Mouse (Mus musculus) limb, embryonic 15.5 days (tissue): ENCODE results near the gene March5. TPM values are rescaled to one million over a fixed set of nuclear protein-coding genes. Genes with fewer than 3 reads are reported as not detected.

Experiments used
- ATAC-seq: fragments of 200-750 bp; cut with Nextera tagmentation; 2 replicates; pipeline ENCODE4 v1.8.0; 2017; ENCODE audit warnings: low read depth, moderate TSS enrichment; ENCODE audit not compliant: insufficient number of reproducible peaks, low FRiP score, low TSS enrichment
- H3K27ac ChIP-seq: fragments of 300-500 bp; sonication (generic); 2 replicates; pipeline ENCODE4 v1.5.1; 2015; ENCODE audit warnings: moderate library complexity, mild to moderate bottlenecking, inconsistent platforms
- H3K27me3 ChIP-seq: fragments of 300-500 bp; sonication (generic); 2 replicates; pipeline ENCODE4 v1.6.1; 2015; ENCODE audit warnings: inconsistent platforms
- H3K36me3 ChIP-seq: fragments of 300-500 bp; sonication (generic); 2 replicates; pipeline ENCODE4 v1.6.1; 2015; ENCODE audit warnings: inconsistent platforms
- H3K4me1 ChIP-seq: fragments of 300-500 bp; sonication (generic); 2 replicates; pipeline ENCODE4 v1.6.1; 2015; ENCODE audit warnings: inconsistent platforms
- H3K4me2 ChIP-seq: fragments of 300-500 bp; sonication (generic); 2 replicates; pipeline ENCODE4 v1.6.1; 2015; ENCODE audit warnings: mild to moderate bottlenecking, inconsistent platforms
- H3K4me3 ChIP-seq: fragments of 300-500 bp; sonication (generic); 2 replicates; pipeline ENCODE4 v1.5.1; 2015; ENCODE audit warnings: mild to moderate bottlenecking, inconsistent platforms
- H3K9ac ChIP-seq: fragments of 300-500 bp; sonication (generic); 2 replicates; pipeline ENCODE4 v1.6.1; 2015; ENCODE audit warnings: inconsistent platforms
- H3K9me3 ChIP-seq: fragments of 300-500 bp; sonication (generic); 2 replicates; pipeline ENCODE4 v1.6.1; 2016; ENCODE audit warnings: inconsistent platforms
- WGBS: fragments of 180-500 bp; shearing (Covaris S2); methylation state at CpG from one replicate; pipeline ENCODE4 v1.1.7; 2015; 5-methylcytosine and 5-hydroxymethylcytosine counted together
- polyA plus RNA-seq: library from polyadenylated mRNA; unstranded; fragments of >200 nt; fragmentation: Nextera tagmentation; extraction: Ambion mirVana; gene quantifications from 2 replicates; pipeline ENCODE4 v1.2.1, GENCODE M21; 2015

March5 gene
- polyA plus RNA-seq, 1 experiment from 2014 or later: 80.5 TPM

GRCm38 (mm10) chr19:37246859-37247258 lies 39.5 kb downstream of the March5 start:
- Histone ChIP-seq H3K27ac (no peak overlapping the region), H3K9ac (no peak overlapping the region), H3K4me3 (no peak overlapping the region), H3K4me2 (no peak overlapping the region), H3K4me1 (no peaks in the 10 kb centered on the region), H3K36me3 (no peaks in the 10 kb centered on the region), H3K27me3 (no peaks in the 10 kb centered on the region), H3K9me3 (no peaks in the 10 kb centered on the region)
- no peak for ATAC-seq
- WGBS: 28% methylated on average over 3 of the region's 3 CpGs

GRCm38 (mm10) chr19:37248199-37248598 lies 40.9 kb downstream of the March5 start:
- Histone ChIP-seq H3K4me1 (no peaks in the 10 kb centered on the region), H3K27me3 (no peaks in the 10 kb centered on the region), H3K4me2 (no peak overlapping the region), H3K27ac (no peak overlapping the region), H3K36me3 (no peaks in the 10 kb centered on the region), H3K4me3 (no peak overlapping the region), H3K9me3 (no peaks in the 10 kb centered on the region), H3K9ac (no peak overlapping the region)
- no peak for ATAC-seq
- WGBS: 71% methylated on average over 3 of the region's 3 CpGs

- Histone ChIP-seq H3K4me1 (no peaks in the 10 kb centered on the region), H3K9ac (no peak overlapping the region), H3K27ac (no peak overlapping the region), H3K4me3 (no peak overlapping the region), H3K9me3 (no peaks in the 10 kb centered on the region), H3K4me2 (no peak overlapping the region), H3K36me3 (no peaks in the 10 kb centered on the region), H3K27me3 (no peaks in the 10 kb centered on the region)
- 64% methylated on average over 6 of the region's 6 CpGs for WGBS
- no peak for ATAC-seq
Measured at GRCm38 (mm10) chr19:37252104-37252503, 44.8 kb downstream of the March5 start.

- no peak for ATAC-seq
- H3K4me3 ChIP-seq: no peak overlapping the region
- WGBS: 89% methylated on average over 9 of the region's 9 CpGs
Measured at GRCm38 (mm10) chr19:37255321-37255720, 48.0 kb downstream of the March5 start.

GRCm38 (mm10) chr19:37262389-37262788 lies 55.0 kb downstream of the March5 start:
- no peak overlapping the region for H3K9ac ChIP-seq
- H3K4me1 ChIP-seq: no peaks in the 10 kb centered on the region
- no peaks in the 10 kb centered on the region for H3K9me3 ChIP-seq
- no peaks in the 10 kb centered on the region for H3K27me3 ChIP-seq
- H3K4me3 ChIP-seq: no peak overlapping the region
- no peaks in the 10 kb centered on the region for H3K36me3 ChIP-seq
- ATAC-seq: no peak
- H3K4me2 ChIP-seq: no peak overlapping the region
- H3K27ac ChIP-seq: no peak overlapping the region
- WGBS: 64% methylated on average over 4 of the region's 4 CpGs

More at GRCm38 (mm10) chr19:37255321-37255720, 48.0 kb downstream of the March5 start:
- Histone ChIP-seq H3K27me3 (no peaks in the 10 kb centered on the region), H3K36me3 (no peaks in the 10 kb centered on the region), H3K27ac (no peak overlapping the region), H3K9ac (no peak overlapping the region), H3K4me1 (no peaks in the 10 kb centered on the region), H3K9me3 (no peaks in the 10 kb centered on the region), H3K4me2 (no peak overlapping the region)

- ATAC-seq: no peak
- Histone ChIP-seq H3K4me2 (no peak overlapping the region), H3K9me3 (no peaks in the 10 kb centered on the region), H3K4me3 (no peak overlapping the region), H3K36me3 (peaks cover 4% of the 10 kb centered on the region), H3K27ac (no peak overlapping the region), H3K27me3 (no peaks in the 10 kb centered on the region), H3K4me1 (no peaks in the 10 kb centered on the region), H3K9ac (no peak overlapping the region)
- 66% methylated on average over 8 of the region's 8 CpGs for WGBS
Measured at GRCm38 (mm10) chr19:37263566-37263942, 56.2 kb downstream of the March5 start.

GRCm38 (mm10) chr19:37263943-37264897 lies 56.9 kb downstream of the March5 start:
- no peak overlapping the region for H3K9ac ChIP-seq
- ATAC-seq: no peak
- H3K27me3 ChIP-seq: no peaks in the 10 kb centered on the region
- no peak overlapping the region for H3K4me2 ChIP-seq
- 73% methylated on average over 23 of the region's 23 CpGs for WGBS
- H3K4me1 ChIP-seq: no peaks in the 10 kb centered on the region
- H3K36me3 ChIP-seq: peaks cover 5% of the 10 kb centered on the region
- no peak overlapping the region for H3K4me3 ChIP-seq
- H3K27ac ChIP-seq: no peak overlapping the region
- H3K9me3 ChIP-seq: no peaks in the 10 kb centered on the region

GRCm38 (mm10) chr19:37265333-37266103 lies 58.2 kb downstream of the March5 start:
- no peak overlapping the region for H3K4me2 ChIP-seq
- H3K9me3 ChIP-seq: no peaks in the 10 kb centered on the region
- H3K9ac ChIP-seq: no peak overlapping the region
- no peak overlapping the region for H3K4me3 ChIP-seq
- H3K4me1 ChIP-seq: no peaks in the 10 kb centered on the region
- WGBS: 32% methylated on average over 10 of the region's 10 CpGs
- H3K27ac ChIP-seq: no peak overlapping the region
- no peaks in the 10 kb centered on the region for H3K27me3 ChIP-seq
- H3K36me3 ChIP-seq: peaks cover 8% of the 10 kb centered on the region
- no peak for ATAC-seq

GRCm38 (mm10) chr19:37269106-37269505 lies 61.8 kb downstream of the March5 start:
- no peak for ATAC-seq
- H3K4me1 ChIP-seq: no peaks in the 10 kb centered on the region
- no peak overlapping the region for H3K27ac ChIP-seq
- H3K9me3 ChIP-seq: no peaks in the 10 kb centered on the region
- H3K9ac ChIP-seq: no peak overlapping the region
- peaks cover 10% of the 10 kb centered on the region for H3K36me3 ChIP-seq
- H3K27me3 ChIP-seq: no peaks in the 10 kb centered on the region
- H3K4me2 ChIP-seq: no peak overlapping the region
- WGBS: 91% methylated on average over 16 of the region's 16 CpGs
- H3K4me3 ChIP-seq: no peak overlapping the region

Other genes starting within 250 kb of the March5 start
- gene Cpeb3, start 1.1 kb downstream of the March5 start, polyA plus RNA-seq: 1.3 and 1.5 TPM in 2 replicates
- 67.0 and 69.6 TPM in 2 replicates for gene Ide, start 130.3 kb downstream of the March5 start, polyA plus RNA-seq
- 45.4 and 48.4 TPM in 2 replicates for gene Kif11, start 168.9 kb downstream of the March5 start, polyA plus RNA-seq
- 11.2 and 12.7 TPM in 2 replicates for gene Hhex, start 227.3 kb downstream of the March5 start, polyA plus RNA-seq